Mouse (Mus musculus): Measurements from ENCODE around the gene Trnau1ap.

GRCm38 (mm10) chr4:132309849-132310472, 19.4 kb downstream of the Trnau1ap start:
- TF ChIP-seq CTCF (IDR thresholded peaks at IDR 0.05; ENCODE audit: insufficient read depth, low read depth, low read length) (peak; percentile 23; the same call in 1 of the 2 replicates), POLR2A (IDR thresholded peaks at IDR 0.05; ENCODE audit: insufficient read depth, low read depth, low read length) (no peak)
